Mouse (Mus musculus) lung, adult 10 weeks (tissue): Measurements from ENCODE around the gene Hsd17b1. TPM values are rescaled to one million over a fixed set of nuclear protein-coding genes. Genes with fewer than 3 reads are reported as not detected.

Experiments
- polyA plus RNA-seq: library from polyadenylated mRNA; stranded (reverse); fragments of 350-450 nt; fragmentation: Illumina TruSeq; extraction: RNeasy Lipid Tissue Mini Kit (QIAGEN cat#74804); gene quantifications from one replicate; pipeline ENCODE4 v1.2.3, GENCODE M21; 2014; ENCODE audit warnings: low read depth, low replicate concordance; ENCODE audit not compliant: insufficient read depth

Gene Hsd17b1
- polyA plus RNA-seq: 0.35 TPM

GRCm38 (mm10) chr11:101078121-101078520, at the start of gene Hsd17b1:
Gene Hsd17b1 (plus strand): TSS chr11:101078411.

GRCm38 (mm10) chr11:101069391-101070188, 8.6 kb upstream of the Hsd17b1 start, which contains the start of gene Naglu:
Gene Naglu (plus strand): TSS chr11:101070012.

GRCm38 (mm10) chr11:101082208-101083082, 4.2 kb downstream of the Hsd17b1 start, which contains the start of gene Coasy:
Gene Coasy (plus strand): TSS chr11:101082565.

GRCm38 (mm10) chr11:101086756-101087681, 8.8 kb downstream of the Hsd17b1 start, which contains the start of gene Mlx:
Gene Mlx (plus strand): TSS chr11:101087277.

GRCm38 (mm10) chr11:101095314-101096024, 17.3 kb downstream of the Hsd17b1 start, which contains the start of gene Psmc3ip:
Gene Psmc3ip (minus strand): TSS chr11:101095436.

GRCm38 (mm10) chr11:101119761-101120544, 41.7 kb downstream of the Hsd17b1 start, which contains the start of the genes Retreg3 and Tubg1:
Gene Retreg3 (minus strand): TSS chr11:101119893.
Gene Tubg1 (plus strand): TSS chr11:101119938.

Other genes starting within 250 kb of the Hsd17b1 start
- 16.3 TPM for gene Stat5b, start 227.7 kb upstream of the Hsd17b1 start, polyA plus RNA-seq
- 5.9 TPM for gene Stat5a, start 219.1 kb upstream of the Hsd17b1 start, polyA plus RNA-seq
- gene Stat3, start 138.9 kb upstream of the Hsd17b1 start, polyA plus RNA-seq: 49.6 TPM
- gene Cavin1, start 107.5 kb upstream of the Hsd17b1 start, polyA plus RNA-seq: 204 TPM
- gene Atp6v0a1, start 69.0 kb upstream of the Hsd17b1 start, polyA plus RNA-seq: 24.3 TPM
- gene Naglu, start 8.4 kb upstream of the Hsd17b1 start, polyA plus RNA-seq: 10.0 TPM
- gene Coasy, start 4.2 kb downstream of the Hsd17b1 start, polyA plus RNA-seq: 19.9 TPM
- gene Mlx, start 8.9 kb downstream of the Hsd17b1 start, polyA plus RNA-seq: 33.0 TPM
- 6.5 TPM for gene Psmc3ip, start 17.0 kb downstream of the Hsd17b1 start, polyA plus RNA-seq
- gene Retreg3, start 41.5 kb downstream of the Hsd17b1 start, polyA plus RNA-seq: 36.3 TPM
- 16.8 TPM for gene Tubg1, start 41.5 kb downstream of the Hsd17b1 start, polyA plus RNA-seq
- gene Tubg2, start 77.5 kb downstream of the Hsd17b1 start, polyA plus RNA-seq: 1.1 TPM
- 0.62 TPM for gene Cntnap1, start 92.1 kb downstream of the Hsd17b1 start, polyA plus RNA-seq
- gene Plekhh3, start 92.9 kb downstream of the Hsd17b1 start, polyA plus RNA-seq: 10.0 TPM
- 0.13 TPM for gene Ccr10, start 97.0 kb downstream of the Hsd17b1 start, polyA plus RNA-seq
- 23.4 TPM for gene Ezh1, start 148.1 kb downstream of the Hsd17b1 start, polyA plus RNA-seq
- gene Ramp2, start 167.6 kb downstream of the Hsd17b1 start, polyA plus RNA-seq: 682 TPM
- 121 TPM for gene Vps25, start 175.3 kb downstream of the Hsd17b1 start, polyA plus RNA-seq
- 9.4 TPM for gene Wnk4, start 182.2 kb downstream of the Hsd17b1 start, polyA plus RNA-seq
- 0.25 TPM for gene Cntd1, start 200.6 kb downstream of the Hsd17b1 start, polyA plus RNA-seq
- 157 TPM for gene Coa3, start 200.7 kb downstream of the Hsd17b1 start, polyA plus RNA-seq
- gene Becn1, start 223.9 kb downstream of the Hsd17b1 start, polyA plus RNA-seq: 89.2 TPM
- gene Psme3, start 237.8 kb downstream of the Hsd17b1 start, polyA plus RNA-seq: 33.8 TPM
- gene Aoc2, start 246.7 kb downstream of the Hsd17b1 start, polyA plus RNA-seq: 0.70 TPM